Comparison of ENCODE assay signal across 9 mouse cellular contexts in the genomic region with DNA sequence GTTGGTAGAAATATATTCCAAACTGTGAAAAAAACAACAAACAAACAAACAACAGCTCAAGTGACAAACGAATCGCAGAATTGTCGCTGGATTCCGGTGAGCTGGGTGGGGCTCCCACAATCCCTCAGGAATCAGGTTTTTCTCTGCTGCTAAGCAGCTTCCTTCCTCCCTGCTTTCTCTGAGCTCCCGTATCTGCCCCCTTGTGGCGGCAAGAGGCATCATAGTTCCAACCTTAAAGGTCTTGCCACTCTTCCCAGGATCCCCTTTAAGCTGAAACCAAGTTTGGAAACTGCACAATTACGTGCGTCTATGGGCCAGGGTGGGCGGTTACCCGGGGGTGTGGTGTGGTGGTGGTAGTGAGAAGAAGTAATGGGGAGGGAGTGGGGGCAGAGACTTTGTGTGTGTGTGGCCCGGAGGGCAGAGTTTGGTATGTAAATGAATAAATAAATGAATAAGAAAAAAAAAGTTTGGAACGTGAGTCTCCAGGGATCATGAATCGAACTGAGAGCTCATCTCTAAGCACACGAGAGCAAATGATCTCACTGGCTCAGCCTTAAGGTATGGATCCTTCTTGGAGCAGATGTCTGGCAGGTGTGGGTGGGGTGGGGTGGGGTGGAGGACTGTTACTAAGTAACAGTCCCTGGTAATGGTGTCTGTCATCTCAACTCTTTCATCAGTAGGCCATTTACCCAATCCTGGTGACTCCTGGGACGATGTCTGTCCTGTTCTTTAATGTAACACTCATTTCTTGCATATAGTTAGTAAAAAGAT. TPM values are rescaled to one million over a fixed set of nuclear protein-coding genes. Genes with fewer than 3 reads are reported as not detected.
DNase-seq lines count a peak whose midpoint lies in the region; ATAC-seq and TF ChIP-seq lines count a peak whose summit lies in the region.
"Had no signal": no experiment of that assay in that cellular context is flagged by ENCODE, and none has a peak within 500 bp of the region (broad histone marks: within the 10 kb centered on the region; RNA-seq: fewer than 3 reads in every experiment).

No protein-coding gene starts in this region.

- 21% methylated on average over 15 of the region's 15 CpGs for WGBS in forebrain, embryonic 11.5 days
- WGBS in heart, postnatal 0 days = 17% methylated on average over 15 of the region's 15 CpGs
- WGBS in liver, embryonic 15.5 days (ENCODE audit: insufficient replicate concordance) = 12% methylated on average over 15 of the region's 15 CpGs
- WGBS in neural tube, embryonic 13.5 days = 19% methylated on average over 15 of the region's 15 CpGs

- no peaks in the 10 kb centered on the region for H3K79me2 ChIP-seq in CH12.LX (replicated peaks; ENCODE audit: control insufficient read depth, extremely low read depth, insufficient read depth, poor library complexity, severe bottlenecking)

- TF ChIP-seq EP300 in CH12.LX (IDR thresholded peaks at IDR 0.05; ENCODE audit: low read length) = no peak
- TF ChIP-seq EP300 in heart, postnatal 0 days (IDR thresholded peaks at IDR 0.05; ENCODE audit: low read depth) = no peak

- H3K27ac ChIP-seq in CH12.LX (ENCODE audit: insufficient read depth, low read depth) = no peak overlapping the region
- peak overlapping the region; percentile 63 for H3K27ac ChIP-seq in forebrain, embryonic 11.5 days (ENCODE audit: low read depth, low read length)
- peak overlapping the region; percentile 52 for H3K27ac ChIP-seq in heart, postnatal 0 days (ENCODE audit: low read depth)
- no peak overlapping the region for H3K27ac ChIP-seq in liver, embryonic 15.5 days (replicated peaks)
- peak overlapping the region; percentile 89 for H3K27ac ChIP-seq in neural tube, embryonic 13.5 days (replicated peaks)

- no peaks in the 10 kb centered on the region for H3K27me3 ChIP-seq in CH12.LX (replicated peaks)
- H3K27me3 ChIP-seq in forebrain, embryonic 11.5 days (ENCODE audit: control insufficient read depth, insufficient read depth, low read length) = no peaks in the 10 kb centered on the region
- H3K27me3 ChIP-seq in heart, postnatal 0 days (ENCODE audit: control insufficient read depth, insufficient read depth, low read length) = no peaks in the 10 kb centered on the region
- no peaks in the 10 kb centered on the region for H3K27me3 ChIP-seq in liver, embryonic 15.5 days
- no peaks in the 10 kb centered on the region for H3K27me3 ChIP-seq in neural tube, embryonic 13.5 days

- H3K4me3 ChIP-seq in CH12.LX (replicated peaks in 1 of 3; ENCODE audit: low read depth in 2 of 3, low read length in 2 of 3, poor library complexity in 1 of 3) = peak overlapping the region; percentile 48 to 60 (median 53)
- H3K4me3 ChIP-seq in forebrain, embryonic 11.5 days (ENCODE audit: low read depth, low read length) = peak overlapping the region; percentile 40
- peak overlapping the region; percentile 59 for H3K4me3 ChIP-seq in heart, postnatal 0 days (ENCODE audit: low read depth, low read length)
- H3K4me3 ChIP-seq in liver, embryonic 15.5 days (replicated peaks) = peak overlapping the region; percentile 49
- peak overlapping the region; percentile 47 for H3K4me3 ChIP-seq in neural tube, embryonic 13.5 days

- peaks cover 3% of the 10 kb centered on the region in 2 experiments; a peak in 3 of 4 replicates for H3K4me1 ChIP-seq in CH12.LX (ENCODE audit: control insufficient read depth in 1 of 2, insufficient read depth in 2 of 2)
- no peaks in the 10 kb centered on the region for H3K4me1 ChIP-seq in forebrain, embryonic 11.5 days (replicated peaks; ENCODE audit: control insufficient read depth, insufficient read depth, low read length)
- no peaks in the 10 kb centered on the region for H3K4me1 ChIP-seq in heart, postnatal 0 days (ENCODE audit: control insufficient read depth, insufficient read depth)
- H3K4me1 ChIP-seq in liver, embryonic 15.5 days (replicated peaks) = no peaks in the 10 kb centered on the region
- H3K4me1 ChIP-seq in neural tube, embryonic 13.5 days (replicated peaks) = peaks cover 3% of the 10 kb centered on the region; the same call in 1 of the 2 replicates

- peak; percentile 88 for ATAC-seq in forebrain, embryonic 11.5 days (replicated peaks; ENCODE audit: low FRiP score)
- peak; percentile 91 for ATAC-seq in heart, postnatal 0 days (ENCODE audit: insufficient read depth, low read depth)
- ATAC-seq in liver, embryonic 15.5 days (ENCODE audit: insufficient read depth) = no peak
- ATAC-seq in neural tube, embryonic 13.5 days (ENCODE audit: low read depth) = peak; percentile 86

- no peaks in the 10 kb centered on the region for H3K9me3 ChIP-seq in CH12.LX (replicated peaks; ENCODE audit: low read length)
- H3K9me3 ChIP-seq in forebrain, embryonic 11.5 days (ENCODE audit: control insufficient read depth, low read length) = no peaks in the 10 kb centered on the region
- H3K9me3 ChIP-seq in heart, postnatal 0 days (replicated peaks; ENCODE audit: control insufficient read depth, low read length) = no peaks in the 10 kb centered on the region
- no peaks in the 10 kb centered on the region for H3K9me3 ChIP-seq in liver, embryonic 15.5 days (replicated peaks)
- no peaks in the 10 kb centered on the region for H3K9me3 ChIP-seq in neural tube, embryonic 13.5 days

- H3K36me3 ChIP-seq in CH12.LX (replicated peaks in 1 of 2; ENCODE audit: control insufficient read depth in 1 of 2, insufficient read depth in 1 of 2, low read length in 1 of 2) = no peaks in the 10 kb centered on the region
- H3K36me3 ChIP-seq in forebrain, embryonic 11.5 days (ENCODE audit: control insufficient read depth, insufficient read depth, low read length) = no peaks in the 10 kb centered on the region
- H3K36me3 ChIP-seq in heart, postnatal 0 days (replicated peaks; ENCODE audit: control insufficient read depth, insufficient read depth, low read length) = no peaks in the 10 kb centered on the region
- no peaks in the 10 kb centered on the region for H3K36me3 ChIP-seq in liver, embryonic 15.5 days (replicated peaks)
- H3K36me3 ChIP-seq in neural tube, embryonic 13.5 days = no peaks in the 10 kb centered on the region

- TF ChIP-seq CTCF in CH12.LX (conservative IDR thresholded peaks at IDR 0.05 in 1 of 2, IDR thresholded peaks at IDR 0.05 in 1 of 2; ENCODE audit: low read depth in 2 of 2, low read length in 2 of 2) = peak; percentile 58 to 73; a peak in 3 of 4 replicates
- TF ChIP-seq CTCF in brain, embryonic 14.5 days (IDR thresholded peaks at IDR 0.05; ENCODE audit: borderline replicate concordance, extremely low read depth, insufficient read depth, insufficient read length) = peak; percentile 90
- peak; percentile 90 for TF ChIP-seq CTCF in heart, postnatal 0 days (IDR thresholded peaks at IDR 0.05; ENCODE audit: low read depth)

- DNase-seq in CH12.LX (ENCODE audit: extremely low read depth) = peak; percentile 75
- DNase-seq in brain, embryonic 14.5 days (ENCODE audit: low read depth) = peak; percentile 98
- DNase-seq in forebrain, embryonic 11.5 days (ENCODE audit: low spot score) = peak; percentile 87
- peak; percentile 88 for DNase-seq in heart, postnatal 0 days (ENCODE audit: low spot score)
- DNase-seq in kidney, postnatal 36 days = peak; percentile 66 to 84
- DNase-seq in thymus, postnatal 10 days (ENCODE audit: low spot score in 2 of 2) = peak; percentile 23 to 47

- peak overlapping the region; percentile 49; the same call in 1 of the 2 replicates for H3K9ac ChIP-seq in CH12.LX (ENCODE audit: insufficient read depth, low read depth)
- H3K9ac ChIP-seq in forebrain, embryonic 11.5 days (ENCODE audit: low read length) = peak overlapping the region; percentile 65
- H3K9ac ChIP-seq in heart, postnatal 0 days (replicated peaks; ENCODE audit: low read depth, low read length) = peak overlapping the region; percentile 64
- no peak overlapping the region for H3K9ac ChIP-seq in liver, embryonic 15.5 days
- peak overlapping the region; percentile 79 for H3K9ac ChIP-seq in neural tube, embryonic 13.5 days

- TF ChIP-seq POLR2A in CH12.LX (IDR thresholded peaks at IDR 0.05; ENCODE audit: low read depth, low read length) = no peak
- peak; percentile 67; the same call in 1 of the 2 replicates for TF ChIP-seq POLR2A in brain, embryonic 14.5 days (IDR thresholded peaks at IDR 0.05; ENCODE audit: borderline replicate concordance, extremely low read depth, insufficient read depth, insufficient read length, poor library complexity, severe bottlenecking)

- dilution Hi-C loops in CH12.LX (cut with MboI; ENCODE audit: extremely low pct_ligation_motif_present, extremely low pct_unique_long_range_greater_than_20kb, low sequenced_read_pairs) = no loop called here

- in situ Hi-C loops in CH12.LX (cut with MboI; ENCODE audit: low pct_ligation_motif_present, low pct_unique_long_range_greater_than_20kb, low sequenced_read_pairs) = loop anchor here (10.0 kb wide), 1 partner anchor 1078 kb away; no protein-coding TSS in a partner anchor

- peak overlapping the region; percentile 91 for H3K4me2 ChIP-seq in CH12.LX (ENCODE audit: insufficient read depth, low read depth, poor library complexity, severe bottlenecking)
- H3K4me2 ChIP-seq in forebrain, embryonic 11.5 days (ENCODE audit: low read depth, low read length, severe bottlenecking) = peak overlapping the region; percentile 59
- H3K4me2 ChIP-seq in heart, postnatal 0 days (ENCODE audit: low read depth, low read length) = peak overlapping the region; percentile 79
- H3K4me2 ChIP-seq in liver, embryonic 15.5 days = peak overlapping the region; percentile 54
- peak overlapping the region; percentile 61 for H3K4me2 ChIP-seq in neural tube, embryonic 13.5 days

- peak; percentile 18 for TF ChIP-seq RAD21 in CH12.LX (IDR thresholded peaks at IDR 0.05; ENCODE audit: low read depth, low read length)

TF ChIP-seq in CH12.LX, 34 proteins besides CTCF, POLR2A, EP300 and RAD21:
- TF ChIP-seq ZKSCAN1 (IDR thresholded peaks at IDR 0.05; ENCODE audit: borderline replicate concordance, low read depth, low read length) = no peak
- peak; percentile 58 for TF ChIP-seq SMC3 (IDR thresholded peaks at IDR 0.05; ENCODE audit: low read depth, low read length)
- 0 out of 2 replicates have a peak, but pooled peaks have one; percentile 35 for TF ChIP-seq ELF1 (IDR thresholded peaks at IDR 0.05; ENCODE audit: low read depth, low read length)
- TF ChIP-seq ZNF384 (IDR thresholded peaks at IDR 0.05; ENCODE audit: low read depth, low read length) = no peak
- peak; percentile 61; the same call in 1 of the 2 replicates for TF ChIP-seq HCFC1 (IDR thresholded peaks at IDR 0.05; ENCODE audit: low read depth, low read length)

RNA-seq across cellular contexts. Expression of gene Gm11042, which starts 1.0 kb away (rescaled TPM):
- not detected in 2 replicates for total RNA-seq in CH12.LX (2012; rRNA removed)
- total RNA-seq in CH12.LX (2014; rRNA removed) = not detected in 2 replicates
- not detected in 2 replicates for polyA plus RNA-seq in CH12.LX (2012; ENCODE audit: insufficient read length, low read depth)
- not detected in 2 replicates for polyA plus RNA-seq in brain, embryonic 14.5 days (2012; rRNA removed)
- polyA plus RNA-seq in forebrain, embryonic 11.5 days (2014; fragmentation: Nextera tagmentation; extraction: Ambion mirVana) = not detected in 2 replicates
- not detected in 2 replicates for total RNA-seq in heart, postnatal 0 days (2014; rRNA removed; ENCODE audit: low replicate concordance)
- polyA plus RNA-seq in heart, postnatal 0 days (2015; fragmentation: Nextera tagmentation; extraction: Ambion mirVana) = not detected in 2 replicates
- polyA plus RNA-seq in liver, embryonic 15.5 days (2015; fragmentation: Nextera tagmentation; extraction: Ambion mirVana) = not detected in 2 replicates
- polyA plus RNA-seq in neural tube, embryonic 13.5 days (2015; fragmentation: Nextera tagmentation; extraction: Ambion mirVana) = not detected in 2 replicates
- total RNA-seq: gastrocnemius, adult 8-10 months had no signal

Comparison
In these comparisons a context has a peak if more than half of its experiments do, and no peak if none do; other contexts are left out.
1. DNase-seq: peak in every context shown above with its lines; median percentile 98 in brain, embryonic 14.5 days; 88 in heart, postnatal 0 days; 87 in forebrain, embryonic 11.5 days; 75 in CH12.LX; 75 in kidney, postnatal 36 days; 35 in thymus, postnatal 10 days.
2. H3K27ac ChIP-seq: peak in forebrain, embryonic 11.5 days (single experiment), heart, postnatal 0 days (single experiment) and neural tube, embryonic 13.5 days (single experiment); none in CH12.LX (single experiment) and liver, embryonic 15.5 days (single experiment).
3. Peak in every context shown above with its lines, with median percentiles within 50 percentile points of each other: H3K4me2 ChIP-seq, H3K4me3 ChIP-seq and CTCF ChIP-seq.